Mouse (Mus musculus) adrenal gland, postnatal 10 days (tissue): ENCODE data around the gene Sbno2. TPM values are rescaled to one million over a fixed set of nuclear protein-coding genes. Genes with fewer than 3 reads are reported as not detected.

ENCODE experiments used
- DNase-seq: peaks from one replicate; pipeline ENCODE4 v3.0.0; 2021; ENCODE audit warnings: mixed read lengths
- total RNA-seq, 2 experiments: library from RNA; stranded (reverse); gene quantifications; 2 replicates each; pipeline ENCODE4 v1.2.3; 2021

Sbno2 gene
- total RNA-seq, 2 experiments from 2014 or later = 37.5 to 55.7 TPM

- no peak for DNase-seq
These were observed 18.7 kb upstream of the Sbno2 start for GRCm38 (mm10) chr10:80123932-80124562.

GRCm38 (mm10) chr10:80121639-80122038, 16.3 kb upstream of the Sbno2 start:
- no peak for DNase-seq

DNA sequence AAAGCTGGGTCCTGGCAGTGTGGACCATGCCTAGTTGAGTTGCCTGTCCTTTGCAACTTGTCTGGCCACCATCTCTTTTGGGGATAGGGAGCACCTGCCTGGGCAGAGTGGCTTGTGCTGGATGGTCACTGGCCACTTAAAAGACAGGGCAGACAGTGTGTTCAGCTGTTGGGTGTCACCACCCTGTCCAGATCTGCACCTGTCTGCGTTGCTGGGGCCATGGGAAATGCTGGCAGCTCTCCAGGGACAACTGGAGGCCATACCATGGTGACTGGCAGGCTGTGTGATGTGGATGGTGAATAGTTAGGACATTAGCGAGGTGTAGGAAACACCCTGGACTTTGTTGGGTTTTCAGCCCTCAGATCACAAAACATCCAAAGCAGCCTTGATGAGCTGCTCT, 14.8 kb upstream of the Sbno2 start:
- no peak for DNase-seq

- DNase-seq = peak; percentile 52
These were observed 13.2 kb upstream of the Sbno2 start for GRCm38 (mm10) chr10:80118552-80118951.

DNA sequence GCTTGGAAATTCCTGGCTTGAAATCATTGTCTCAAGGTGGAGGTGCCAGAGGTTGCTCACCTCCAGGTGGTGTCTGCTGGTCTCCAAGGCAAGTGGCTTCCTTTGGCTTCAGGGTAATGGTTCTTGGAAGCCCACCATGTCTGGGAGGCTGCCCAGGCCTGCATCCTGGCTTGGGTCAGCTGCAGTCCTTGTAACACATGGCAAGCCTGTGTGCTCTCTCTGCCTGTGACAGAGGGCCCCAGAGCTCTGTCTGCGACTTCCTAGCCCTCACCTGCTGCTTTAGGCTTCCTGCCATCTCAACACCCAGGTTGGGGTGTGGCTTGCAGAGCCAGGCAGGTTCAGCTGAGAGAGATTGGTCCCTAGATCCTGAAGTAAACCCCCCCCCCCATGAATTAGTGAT, 12.4 kb upstream of the Sbno2 start:
- DNase-seq = no peak

DNA sequence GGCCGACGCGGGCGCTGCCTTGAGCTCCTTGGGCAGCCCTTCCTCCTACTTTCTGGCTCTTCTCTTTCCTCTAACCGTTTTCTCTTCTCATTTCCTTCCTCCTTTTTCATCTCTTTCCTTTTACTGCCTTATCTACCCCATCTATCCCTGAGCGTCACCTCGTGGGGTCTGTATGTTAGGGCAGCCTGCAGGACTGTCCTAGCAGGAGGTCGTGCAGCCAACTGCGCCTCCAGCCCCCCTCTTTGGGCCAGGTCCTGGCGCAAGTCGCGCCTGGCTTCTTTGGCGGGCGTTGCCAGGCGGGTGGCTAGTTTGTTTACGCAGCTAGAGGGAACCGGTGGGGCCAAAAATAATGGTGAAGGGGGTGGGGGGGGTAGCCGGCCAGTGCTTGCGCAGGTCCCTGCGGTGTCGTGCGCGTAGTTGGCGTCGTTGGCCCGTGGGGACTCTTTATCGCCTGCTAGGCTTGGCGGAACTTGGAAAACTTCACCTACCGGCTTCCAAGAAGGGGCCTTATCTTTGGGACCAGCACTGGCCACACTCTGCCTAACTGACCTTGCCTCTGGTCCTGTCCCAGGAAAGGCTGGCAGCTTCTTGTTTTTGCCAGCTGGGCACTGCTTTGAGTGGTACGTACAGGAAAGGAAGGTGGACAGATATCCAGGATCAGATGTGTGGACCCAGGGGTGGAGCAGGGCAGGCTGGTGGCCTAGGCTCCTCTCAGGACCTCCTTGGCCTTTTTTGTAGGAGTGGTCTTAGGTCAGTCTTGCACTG, 11.7 kb upstream of the Sbno2 start:
- peak; percentile 79 for DNase-seq

DNA sequence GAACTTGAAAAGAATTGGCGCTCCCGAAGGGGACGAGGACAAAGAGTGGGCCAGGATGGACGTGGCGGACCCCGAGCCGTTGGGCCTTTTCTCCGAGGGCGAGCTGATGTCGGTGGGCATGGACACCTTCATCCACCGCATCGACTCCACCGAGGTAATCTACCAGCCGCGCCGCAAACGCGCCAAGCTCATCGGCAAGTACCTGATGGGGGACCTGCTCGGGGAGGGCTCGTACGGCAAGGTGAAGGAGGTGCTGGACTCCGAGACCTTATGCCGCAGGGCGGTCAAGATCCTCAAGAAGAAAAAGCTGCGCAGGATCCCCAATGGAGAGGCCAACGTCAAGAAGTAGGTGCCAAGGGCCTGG, 11.2 kb upstream of the Sbno2 start:
- DNase-seq = no peak

DNA sequence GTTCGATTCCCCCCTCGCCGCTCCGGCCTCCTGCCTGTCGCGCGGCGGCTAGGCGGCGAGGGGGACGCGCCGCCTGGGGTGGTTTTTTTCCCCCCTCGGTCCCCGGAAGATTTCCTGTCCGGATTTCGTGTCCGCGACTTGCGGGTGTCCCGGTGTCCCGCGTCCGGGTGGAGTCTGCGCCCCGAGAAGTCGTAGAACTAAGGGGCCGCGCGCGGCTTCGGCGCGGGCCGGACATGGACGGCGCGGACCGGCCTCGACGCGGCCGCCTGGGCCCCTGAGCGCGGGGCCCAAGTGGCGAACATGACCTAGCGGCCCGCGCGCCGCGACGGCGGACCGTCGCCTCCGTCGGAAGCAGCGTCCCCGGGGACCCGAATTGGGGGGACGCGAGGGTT, 10.6 kb upstream of the Sbno2 start:
- no peak for DNase-seq

DNA sequence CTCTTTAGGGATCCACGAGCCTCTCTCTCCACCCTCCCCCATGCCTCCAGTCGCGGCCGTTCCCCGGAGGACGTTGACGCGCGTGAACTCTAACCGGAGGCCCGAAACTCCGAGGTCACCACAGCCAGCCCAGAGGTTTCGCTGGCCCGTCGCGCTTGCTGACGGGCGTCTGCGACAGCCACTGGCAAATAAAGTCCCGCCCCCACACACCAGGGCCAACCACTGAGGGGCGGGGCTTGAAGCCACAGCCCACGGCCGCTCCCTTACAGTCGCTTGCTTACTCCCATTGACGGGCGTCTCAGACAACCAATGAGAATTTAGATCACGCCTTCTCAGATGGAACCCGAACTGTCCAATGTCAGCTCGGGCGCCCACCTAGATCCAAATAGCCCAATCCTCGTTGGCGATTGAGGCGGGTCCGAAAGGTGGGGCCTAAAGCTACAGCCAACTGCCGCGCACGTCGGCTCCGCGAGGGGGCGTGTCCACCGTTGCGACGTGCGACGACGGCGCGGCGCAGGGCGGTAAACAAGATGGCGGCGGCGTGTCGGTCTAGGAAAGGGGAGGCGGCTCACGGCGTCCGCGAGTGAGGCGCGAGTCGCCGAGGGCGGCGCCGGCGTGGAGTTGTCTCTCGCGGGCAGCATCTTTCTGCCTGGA, 10.0 kb upstream of the Sbno2 start, which contains the start of gene Stk11:
Gene Stk11 (plus strand): TSS at position 514 of the 654 bp plus-strand sequence.
- peak; percentile 99 for DNase-seq

GRCm38 (mm10) chr10:80114341-80115284, 9.2 kb upstream of the Sbno2 start:
- DNase-seq = peak; percentile 97

DNA sequence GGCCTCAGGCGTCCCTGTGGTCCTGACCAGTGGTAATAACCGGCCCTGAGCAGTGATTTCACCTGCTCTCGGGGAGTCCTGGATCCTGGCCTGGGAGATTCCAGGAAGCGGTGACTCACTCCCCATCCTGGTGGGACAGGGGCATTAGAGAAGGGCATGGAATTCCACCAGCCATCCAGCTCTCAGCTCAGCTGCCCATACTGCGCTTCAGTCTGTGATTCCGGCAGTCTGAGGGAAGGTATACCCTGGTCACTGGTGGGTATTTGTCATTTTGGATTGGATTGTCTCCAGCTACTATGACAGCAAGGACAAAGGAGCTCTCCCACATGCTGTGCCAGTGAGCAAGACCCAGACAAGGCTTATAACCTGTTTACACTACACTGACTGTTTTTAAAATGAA, 2.3 kb upstream of the Sbno2 start:
- DNase-seq = peak; percentile 51

- DNase-seq = no peak
These were observed 555 bp upstream of the Sbno2 start for GRCm38 (mm10) chr10:80105926-80106325.

- DNase-seq = peak; percentile 47
These were observed 1.2 kb downstream of the Sbno2 start for GRCm38 (mm10) chr10:80104181-80104580.

DNA sequence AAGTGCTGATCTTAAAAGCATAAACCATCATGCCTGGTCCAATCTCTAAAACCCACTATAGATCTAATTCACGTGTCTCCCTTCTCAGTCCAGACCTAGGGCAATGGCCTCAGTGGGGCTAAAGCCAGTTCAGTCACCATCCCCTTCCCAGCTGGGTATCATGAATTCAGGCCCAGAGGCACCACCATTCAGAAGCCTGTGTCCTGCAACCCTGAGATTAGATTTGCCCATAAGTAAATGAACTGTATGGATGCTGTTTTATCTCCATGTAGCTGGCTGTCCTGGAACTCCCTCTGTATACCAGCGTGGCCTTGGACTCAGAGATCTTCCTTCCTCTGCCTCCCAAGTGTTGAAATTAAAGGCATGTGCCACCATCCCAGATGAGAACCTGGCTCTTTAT, 2.3 kb downstream of the Sbno2 start:
- DNase-seq = no peak

GRCm38 (mm10) chr10:80102216-80102915, 3.0 kb downstream of the Sbno2 start:
- peak; percentile 92 for DNase-seq

DNA sequence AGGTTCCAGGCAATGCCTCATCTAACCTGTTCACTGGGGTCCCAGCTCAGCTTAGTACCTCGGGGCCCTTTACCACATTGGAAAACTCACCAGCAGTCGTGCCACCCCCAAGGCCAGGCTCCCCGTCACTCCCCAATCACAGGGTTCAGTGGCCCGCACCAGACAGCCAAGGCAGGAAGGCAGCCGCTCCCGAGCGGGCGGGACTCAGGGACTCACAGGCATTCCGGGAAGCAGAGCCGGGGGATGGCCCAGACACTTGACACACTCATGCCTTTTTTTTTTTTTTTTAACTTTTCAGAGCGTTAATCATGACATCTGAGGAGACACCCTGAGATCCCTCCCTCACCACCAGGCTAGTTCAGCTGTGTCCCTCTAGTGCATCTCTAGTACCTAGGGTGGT, 4.4 kb downstream of the Sbno2 start:
- DNase-seq = peak; percentile 79

DNA sequence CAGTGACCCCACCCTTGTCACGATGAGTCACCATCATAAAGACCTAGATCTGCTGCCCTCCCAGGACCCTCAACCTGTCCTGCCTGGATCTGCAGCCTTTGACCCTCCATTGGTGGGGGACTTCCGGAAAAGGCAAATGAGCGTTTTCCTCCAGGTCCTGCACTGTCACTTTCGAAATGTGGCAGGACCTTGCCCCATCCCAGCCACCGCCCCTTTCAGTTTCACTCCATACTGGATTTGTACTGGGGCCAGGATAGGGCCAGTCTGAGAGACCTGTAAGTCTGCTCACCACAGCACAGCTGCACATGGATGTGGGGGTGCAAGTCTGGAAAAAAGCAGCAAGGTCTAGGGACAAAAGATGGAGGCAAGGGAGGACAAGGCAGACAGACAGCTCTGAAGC, 6.7 kb downstream of the Sbno2 start:
- DNase-seq = peak; percentile 41

DNA sequence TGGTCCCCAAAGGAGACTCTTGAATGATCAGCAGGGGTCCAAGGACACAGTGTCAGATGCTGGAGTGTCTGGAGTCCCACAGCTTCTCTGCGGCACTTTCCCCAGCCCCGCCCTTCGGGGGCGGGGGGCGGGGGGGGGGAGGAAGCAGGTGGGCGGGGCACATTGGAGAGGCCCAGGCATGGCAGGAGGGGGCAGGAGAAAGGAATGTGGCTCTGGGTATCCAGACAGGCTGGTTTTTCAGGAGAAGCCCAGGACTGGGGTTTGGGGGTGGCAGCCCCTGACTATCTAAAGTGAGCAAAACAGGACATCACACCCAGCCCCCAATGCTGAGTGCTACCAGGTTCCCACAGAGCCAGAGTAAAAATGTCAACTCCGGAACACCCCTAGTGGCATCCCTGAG, 8.1 kb downstream of the Sbno2 start:
- no peak for DNase-seq

DNA sequence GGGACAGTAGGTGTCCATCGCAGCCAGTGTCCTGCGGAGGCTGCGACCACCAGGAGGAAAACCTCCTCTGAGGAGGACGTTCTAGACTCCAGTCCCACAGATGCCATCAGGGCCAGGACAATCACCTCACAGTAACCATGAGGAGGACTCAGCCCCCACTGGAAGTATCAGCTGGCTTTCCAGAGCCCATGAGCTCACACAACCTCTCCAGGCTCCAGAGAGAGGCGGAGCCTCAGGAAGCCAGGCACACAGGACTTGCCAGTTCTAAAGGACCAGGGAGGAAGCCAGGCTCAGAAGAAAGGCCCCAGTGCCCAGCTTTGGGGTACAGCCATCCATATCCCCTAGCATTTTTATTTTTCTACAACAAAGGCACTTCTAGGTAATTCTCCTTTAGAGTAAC, 9.8 kb downstream of the Sbno2 start:
- DNase-seq = peak; percentile 64

GRCm38 (mm10) chr10:80094684-80095083, 10.7 kb downstream of the Sbno2 start:
- peak; percentile 57 for DNase-seq

DNA sequence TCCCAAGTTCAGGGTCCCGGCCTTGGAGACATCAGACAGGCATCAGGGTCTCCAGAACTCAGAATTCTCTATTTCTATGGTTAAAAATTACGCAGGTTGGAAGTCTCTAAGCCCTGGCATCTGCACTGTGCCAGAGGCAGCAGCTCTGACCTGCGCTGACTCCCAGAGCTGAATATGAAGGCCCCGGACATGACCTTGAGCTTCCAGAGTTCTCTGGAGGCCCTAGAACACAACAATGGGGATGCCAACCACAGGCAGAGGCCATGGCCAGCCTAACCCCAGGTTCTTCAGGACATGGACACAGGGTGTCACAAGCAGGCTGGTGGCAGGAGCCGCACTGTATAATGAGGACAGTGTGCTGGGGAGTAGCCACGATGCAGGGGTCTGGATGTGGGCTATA, 11.3 kb downstream of the Sbno2 start:
- peak; percentile 77 for DNase-seq

- no peak for DNase-seq
These were observed 12.7 kb downstream of the Sbno2 start for GRCm38 (mm10) chr10:80092690-80093089.
